Mouse (Mus musculus) MN1 (cell line): ENCODE measurements around the gene Ube2d3.
"Not testable (repeated sequence)": the region's sequence is repeated elsewhere in the genome, so short reads cannot be mapped to it uniquely, and the experiment has no call there.

Experiments used
- DNase-seq: peaks from one replicate; pipeline ENCODE4 v3.0.0-alpha.2; 2016; ENCODE audit warnings: low spot score

The Ube2d3 gene

DNA sequence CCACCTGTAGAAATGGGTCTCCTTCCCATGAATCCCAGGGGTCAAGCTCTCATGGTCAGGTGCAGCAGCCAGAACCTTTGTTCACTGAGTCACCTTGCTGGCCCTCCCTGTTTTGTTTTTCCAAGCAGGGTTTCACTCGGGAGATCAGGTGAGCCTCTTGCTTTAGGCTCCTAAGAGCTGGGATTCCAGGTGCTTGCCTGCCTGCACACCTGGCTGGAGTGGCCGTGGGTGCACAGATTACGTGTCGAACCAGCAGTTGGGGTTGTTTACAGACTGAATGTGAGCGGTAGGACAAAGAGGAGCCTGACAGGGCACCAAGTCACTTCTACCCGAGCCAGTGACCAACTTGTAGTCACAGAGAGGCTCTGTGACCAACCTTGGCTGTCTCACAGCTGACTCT is 53.2 kb downstream of the Ube2d3 start:
- DNase-seq: no peak

GRCm38 (mm10) chr3:135493320-135493719 is 55.4 kb downstream of the Ube2d3 start:
- DNase-seq: not testable (repeated sequence)

DNA sequence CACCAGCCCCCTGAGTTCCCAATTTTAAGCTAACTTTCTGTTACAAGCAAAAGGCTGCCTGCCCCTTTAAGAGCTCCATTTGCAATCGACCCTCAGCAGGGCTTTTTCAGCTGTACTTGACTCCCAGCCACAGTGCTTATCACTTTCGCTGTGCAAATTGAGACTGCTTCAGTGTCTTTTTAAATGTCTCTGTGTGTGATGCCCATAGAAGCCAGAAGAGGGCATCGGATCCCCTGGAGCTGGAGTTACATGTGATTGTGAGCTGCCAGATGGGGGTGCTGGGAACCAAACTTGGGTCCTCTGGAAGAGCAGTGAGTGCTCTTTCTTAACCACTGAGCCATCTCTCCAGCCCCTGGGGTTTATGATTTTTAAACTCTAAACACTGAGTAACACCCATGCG is 60.0 kb downstream of the Ube2d3 start:
- not testable (repeated sequence) for DNase-seq

DNA sequence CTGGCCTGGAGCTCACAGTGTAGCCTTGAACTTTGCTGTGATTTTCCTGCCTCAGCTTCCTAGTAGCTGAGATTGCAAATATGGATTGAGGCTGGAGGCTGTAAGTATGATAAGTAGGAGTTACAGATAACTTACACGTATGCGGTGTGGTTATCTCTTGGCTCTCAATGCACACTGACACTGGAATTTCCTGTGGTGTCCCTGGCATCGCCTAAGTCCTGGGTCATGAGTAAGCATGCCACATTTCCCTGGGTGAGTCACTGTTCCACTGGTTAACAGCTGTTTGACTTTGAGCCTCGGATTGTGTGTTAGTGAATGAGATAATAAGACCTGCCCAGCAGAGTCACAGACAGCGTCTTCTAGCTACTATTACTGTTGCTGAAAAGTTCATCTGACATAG is 60.9 kb downstream of the Ube2d3 start:
- DNase-seq: no peak

DNA sequence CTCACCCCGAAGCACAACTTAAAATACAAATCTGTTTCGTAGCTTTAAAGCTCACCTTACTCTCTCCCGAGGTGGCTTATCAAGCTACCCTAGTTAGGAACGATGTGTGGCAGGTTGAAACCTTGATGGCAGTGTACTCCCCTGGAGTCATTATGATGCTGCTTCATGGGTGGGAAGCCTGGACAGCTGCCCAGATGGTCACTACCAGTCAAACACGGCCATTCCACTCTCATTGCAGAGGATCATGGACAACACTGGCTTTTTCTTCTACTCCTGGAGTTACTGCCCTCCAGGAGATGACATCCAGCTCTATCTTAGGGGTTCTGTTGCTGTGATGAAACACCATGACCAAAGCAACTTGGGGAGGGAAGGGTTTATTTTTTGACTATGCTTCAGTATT is 65.2 kb downstream of the Ube2d3 start:
- no peak for DNase-seq

DNA sequence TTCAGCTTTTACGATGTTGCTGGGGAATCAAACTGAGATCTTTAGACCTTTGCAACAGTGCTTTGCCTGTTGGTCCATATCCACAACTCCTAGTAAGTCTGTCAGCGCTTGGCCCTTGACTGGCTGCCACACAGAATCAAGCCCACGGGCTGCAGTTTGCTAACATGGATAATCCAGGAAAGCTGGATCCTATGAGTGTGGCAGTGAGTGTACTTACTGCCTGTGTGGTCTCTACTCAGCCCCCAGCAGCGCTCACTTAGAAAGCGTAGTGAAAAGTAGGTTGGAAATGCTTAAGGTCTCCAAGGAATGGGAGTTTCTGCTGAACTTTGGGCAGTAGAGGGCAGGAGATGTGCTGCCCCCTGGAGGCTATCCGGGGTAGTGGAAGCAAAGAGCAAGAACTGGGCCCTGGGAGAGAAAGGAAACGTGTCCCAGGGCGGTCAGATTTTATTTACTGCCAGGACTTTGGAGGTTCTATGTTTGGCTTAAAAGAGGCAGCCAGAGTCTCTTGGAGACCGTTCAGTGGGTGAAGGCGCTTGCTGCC is 67.5 kb downstream of the Ube2d3 start:
- DNase-seq: no peak

DNA sequence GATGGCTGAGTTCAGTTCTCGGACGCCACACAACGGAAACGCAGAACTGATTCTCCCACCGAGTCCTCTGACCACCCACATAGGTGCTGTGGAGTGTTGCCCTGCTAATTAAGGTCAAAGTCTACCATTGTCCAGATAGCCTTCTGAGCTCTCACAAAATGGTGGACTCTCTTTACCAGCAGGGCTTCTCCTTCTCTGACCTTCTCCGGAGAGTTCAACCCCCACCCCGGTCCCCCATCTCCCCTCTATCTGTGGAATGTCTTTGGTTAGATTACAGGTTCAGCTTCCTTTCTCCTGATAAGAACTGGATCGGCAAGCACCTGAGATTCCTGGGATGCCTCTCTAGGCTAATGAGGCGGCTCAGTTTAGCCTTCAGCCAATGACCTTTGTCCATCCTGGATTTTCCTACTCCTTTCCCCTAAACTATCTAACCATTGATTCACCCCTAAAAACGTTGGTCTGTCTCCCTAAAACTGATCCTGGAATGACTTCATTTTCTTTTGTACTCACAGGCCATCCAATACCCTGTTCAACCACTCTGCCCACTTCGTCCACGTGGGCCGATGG is 68.0 kb downstream of the Ube2d3 start:
- no peak for DNase-seq

DNA sequence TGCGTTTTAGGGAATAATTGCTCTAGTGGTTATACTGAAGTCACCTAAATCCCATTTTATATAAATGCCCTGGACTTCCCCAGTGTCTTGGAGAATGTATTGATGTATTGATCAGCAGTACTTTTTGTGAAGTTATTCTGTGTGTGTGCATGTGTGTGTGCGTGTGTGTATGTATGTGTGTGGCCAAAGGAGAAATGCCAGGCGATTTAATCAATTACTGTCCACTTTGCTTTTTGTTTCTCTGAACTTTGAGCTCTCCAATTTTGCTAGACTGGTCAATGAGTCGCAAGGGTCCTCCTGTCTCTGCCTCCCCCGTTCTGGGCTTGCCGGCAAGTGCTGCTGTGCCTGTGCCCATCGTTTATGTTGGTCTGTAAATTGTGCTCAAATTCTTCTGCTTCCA is 69.6 kb downstream of the Ube2d3 start:
- no peak for DNase-seq

DNA sequence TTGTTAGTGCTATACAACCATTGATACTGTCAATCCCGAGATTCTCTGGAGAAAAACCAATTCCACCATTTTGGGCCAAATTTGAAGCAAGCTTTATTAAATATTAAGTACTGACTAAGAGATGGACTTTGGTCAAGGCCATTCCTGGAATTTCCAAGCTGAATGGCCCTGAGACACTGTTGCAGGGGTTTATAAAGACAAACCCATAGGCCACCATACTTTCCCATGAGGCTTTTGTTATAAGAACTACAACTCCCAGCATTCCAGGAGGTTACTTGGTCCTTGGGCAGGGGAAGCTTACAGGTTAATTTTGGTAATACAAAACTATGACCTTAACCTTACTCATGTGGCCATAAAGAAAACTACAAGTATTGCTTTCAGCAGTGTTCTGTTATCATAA is 70.2 kb downstream of the Ube2d3 start:
- no peak for DNase-seq

DNA sequence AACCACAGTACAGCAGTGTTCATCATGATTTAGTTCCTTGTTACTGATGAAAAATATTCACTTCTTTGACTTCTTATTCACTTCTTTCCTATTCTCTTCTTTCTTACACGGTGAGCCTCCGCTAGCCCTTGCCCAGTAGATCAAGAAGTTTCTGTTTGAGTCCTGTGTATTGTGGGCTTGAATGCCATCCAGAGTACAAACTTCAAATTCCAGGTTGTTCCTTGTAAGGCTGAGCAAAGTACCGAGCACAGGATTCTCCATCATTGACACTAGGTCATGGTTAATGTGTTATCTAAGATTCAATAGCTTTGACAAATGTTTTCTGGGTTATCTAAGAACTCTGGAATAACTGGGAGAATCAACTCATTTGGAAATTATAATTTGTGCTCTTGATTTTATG is 72.4 kb downstream of the Ube2d3 start:
- DNase-seq: no peak

DNA sequence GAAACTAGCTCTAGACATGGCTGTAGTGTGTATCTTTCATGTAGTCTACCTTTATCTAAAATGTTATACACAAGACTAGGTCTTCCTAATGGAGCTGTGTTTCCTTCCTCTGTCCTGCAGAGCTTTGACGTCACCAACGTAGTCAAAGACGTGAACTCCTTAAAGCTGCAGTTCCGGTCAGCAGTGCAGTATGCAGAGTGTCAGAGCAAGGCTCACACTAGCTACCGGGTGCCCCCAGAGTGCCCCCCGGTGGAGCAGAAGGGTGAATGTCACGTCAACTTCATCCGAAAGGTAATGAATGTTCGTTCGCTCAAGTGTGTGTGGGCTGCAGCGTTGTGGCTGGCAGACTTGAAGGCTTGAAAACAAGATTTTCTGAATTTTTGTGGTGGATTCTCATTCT is 73.7 kb downstream of the Ube2d3 start:
- DNase-seq: no peak

GRCm38 (mm10) chr3:135513270-135513669 is 75.3 kb downstream of the Ube2d3 start:
- DNase-seq: no peak

- DNase-seq: no peak
These were observed 76.0 kb downstream of the Ube2d3 start for GRCm38 (mm10) chr3:135513800-135514425.

GRCm38 (mm10) chr3:135515246-135515645 is 77.3 kb downstream of the Ube2d3 start:
- DNase-seq: no peak

- peak; percentile 64 for DNase-seq
These were observed 78.9 kb downstream of the Ube2d3 start for GRCm38 (mm10) chr3:135516891-135517290.
